11 mouse cellular contexts compared by ENCODE assay signal in genomic region chr14:98958978-98959658, GRCm38 (mm10). TPM values are rescaled to one million over a fixed set of nuclear protein-coding genes. Genes with fewer than 3 reads are reported as not detected.
DNase-seq lines count a peak whose midpoint lies in the region; ATAC-seq lines count a peak whose summit lies in the region.
"Had no signal": no experiment of that assay in that cellular context is flagged by ENCODE, and none has a peak within 500 bp of the region (broad histone marks: within the 10 kb centered on the region; RNA-seq: fewer than 3 reads in every experiment).

No protein-coding gene starts in this region.

- intact Hi-C loops in heart, postnatal 36 days (cut with DNase I) = loop anchor here (5.0 kb wide), 1 partner anchor 48 kb away; no protein-coding TSS in a partner anchor

- WGBS in heart, embryonic 13.5 days = 52% methylated on average over 17 of the region's 17 CpGs
- 68% methylated on average over 17 of the region's 17 CpGs for WGBS in forebrain, embryonic 14.5 days
- WGBS in midbrain, embryonic 13.5 days = 72% methylated on average over 17 of the region's 17 CpGs

- no peaks in the 10 kb centered on the region for H3K36me3 ChIP-seq in heart, embryonic 13.5 days
- no peaks in the 10 kb centered on the region for H3K36me3 ChIP-seq in forebrain, embryonic 14.5 days (ENCODE audit: control insufficient read depth, insufficient read depth, low read length)
- no peaks in the 10 kb centered on the region for H3K36me3 ChIP-seq in midbrain, embryonic 13.5 days

- H3K4me3 ChIP-seq in heart, embryonic 13.5 days = no peak overlapping the region
- H3K4me3 ChIP-seq in forebrain, embryonic 14.5 days (ENCODE audit: low read depth, low read length) = no peak overlapping the region
- H3K4me3 ChIP-seq in midbrain, embryonic 13.5 days (replicated peaks) = no peak overlapping the region

- H3K9me3 ChIP-seq in heart, embryonic 13.5 days = no peaks in the 10 kb centered on the region
- no peaks in the 10 kb centered on the region for H3K9me3 ChIP-seq in forebrain, embryonic 14.5 days (replicated peaks; ENCODE audit: control insufficient read depth, low read length)
- H3K9me3 ChIP-seq in midbrain, embryonic 13.5 days = no peaks in the 10 kb centered on the region

- ATAC-seq in heart, embryonic 13.5 days (ENCODE audit: extremely low read depth, insufficient number of reproducible peaks, low FRiP score, low TSS enrichment) = no peak
- ATAC-seq in forebrain, embryonic 14.5 days = peak; percentile 61; the same call in 1 of the 2 replicates
- peak; percentile 69; the same call in 1 of the 2 replicates for ATAC-seq in midbrain, embryonic 13.5 days

- H3K9ac ChIP-seq in heart, embryonic 13.5 days = no peak overlapping the region
- no peak overlapping the region for H3K9ac ChIP-seq in forebrain, embryonic 14.5 days (ENCODE audit: low read length)
- no peak overlapping the region for H3K9ac ChIP-seq in midbrain, embryonic 13.5 days (replicated peaks)

- no peak for DNase-seq in heart, postnatal 36 days
- DNase-seq in NIH3T3 (ENCODE audit: low read depth) = peak; percentile 1
- DNase-seq in forebrain, embryonic 14.5 days (ENCODE audit: low spot score) = peak; percentile 52
- no peak for DNase-seq in yolk sac, embryonic 10.5 days (ENCODE audit: low spot score)
- DNase-seq in gastrocnemius, adult 8-10 months (ENCODE audit: low spot score in 2 of 2) = no peak
- DNase-seq in layer of hippocampus, postnatal 25 days (ENCODE audit: extremely low spot score in 1 of 2, low spot score in 1 of 2) = no peak
- DNase-seq: adrenal gland, postnatal 25 days; lung, adult 2 months had no signal

- H3K4me2 ChIP-seq in heart, embryonic 13.5 days = peak overlapping the region; percentile 17
- H3K4me2 ChIP-seq in forebrain, embryonic 14.5 days (ENCODE audit: low read length) = no peak overlapping the region
- no peak overlapping the region for H3K4me2 ChIP-seq in midbrain, embryonic 13.5 days (replicated peaks)

- peaks cover 6% of the 10 kb centered on the region for H3K4me1 ChIP-seq in heart, embryonic 13.5 days
- H3K4me1 ChIP-seq in forebrain, embryonic 14.5 days (ENCODE audit: control insufficient read depth, insufficient read depth, low read length) = 0 out of 2 replicates have a peak, but pooled peaks cover 2% of the 10 kb centered on the region
- H3K4me1 ChIP-seq in midbrain, embryonic 13.5 days (replicated peaks) = no peaks in the 10 kb centered on the region

- no peaks in the 10 kb centered on the region for H3K27me3 ChIP-seq in heart, embryonic 13.5 days (replicated peaks)
- no peaks in the 10 kb centered on the region for H3K27me3 ChIP-seq in forebrain, embryonic 14.5 days (replicated peaks; ENCODE audit: control insufficient read depth, insufficient read depth, low read length)
- H3K27me3 ChIP-seq in midbrain, embryonic 13.5 days = no peaks in the 10 kb centered on the region

- H3K27ac ChIP-seq in heart, embryonic 13.5 days (replicated peaks) = no peak overlapping the region
- H3K27ac ChIP-seq in forebrain, embryonic 14.5 days (ENCODE audit: low read depth, low read length) = no peak overlapping the region
- no peak overlapping the region for H3K27ac ChIP-seq in midbrain, embryonic 13.5 days

RNA-seq across cellular contexts. Expression of gene Rpl36a-ps1, which starts 35.0 kb away (rescaled TPM):
- polyA plus RNA-seq in heart, embryonic 13.5 days (2015; fragmentation: Nextera tagmentation; extraction: Ambion mirVana) = 0.83 and 0.94 TPM in 2 replicates
- total RNA-seq in heart, postnatal 36 days (2021) = 1 to 10 TPM; 3.3 to 5.6 TPM
- polyA plus RNA-seq in forebrain, embryonic 14.5 days (2014; fragmentation: Nextera tagmentation; extraction: Ambion mirVana) = 1.3 and 2.0 TPM in 2 replicates
- polyA plus RNA-seq in midbrain, embryonic 13.5 days (2015; fragmentation: Nextera tagmentation; extraction: Ambion mirVana) = 1.2 and 2.2 TPM in 2 replicates
- total RNA-seq in gastrocnemius, adult 8-10 months (2022) = not detected
- total RNA-seq in layer of hippocampus, postnatal 25 days (2021) = under 1 TPM in 1 of 2 experiments, not detected in 1; 0.71 TPM
- polyA plus RNA-seq: lung, adult 2 months; spleen, adult 2 months had no signal

Comparison
In these comparisons a context has a peak if more than half of its experiments do, and no peak if none do; other contexts are left out.
1. DNase-seq: peak in NIH3T3 (single experiment) and forebrain, embryonic 14.5 days (single experiment); none in heart, postnatal 36 days (0 of 2), yolk sac, embryonic 10.5 days (single experiment), gastrocnemius, adult 8-10 months (0 of 2) and layer of hippocampus, postnatal 25 days (0 of 2).